Mouse (Mus musculus) thymus, postnatal 14 days (tissue): ENCODE results near the gene Adh1.

Source experiments
- DNase-seq: peaks from one replicate; pipeline ENCODE4 v3.0.0; 2021

Gene Adh1

GRCm38 (mm10) chr3:138291529-138292117, 30.8 kb downstream of the Adh1 start:
- DNase-seq, result no peak

DNA sequence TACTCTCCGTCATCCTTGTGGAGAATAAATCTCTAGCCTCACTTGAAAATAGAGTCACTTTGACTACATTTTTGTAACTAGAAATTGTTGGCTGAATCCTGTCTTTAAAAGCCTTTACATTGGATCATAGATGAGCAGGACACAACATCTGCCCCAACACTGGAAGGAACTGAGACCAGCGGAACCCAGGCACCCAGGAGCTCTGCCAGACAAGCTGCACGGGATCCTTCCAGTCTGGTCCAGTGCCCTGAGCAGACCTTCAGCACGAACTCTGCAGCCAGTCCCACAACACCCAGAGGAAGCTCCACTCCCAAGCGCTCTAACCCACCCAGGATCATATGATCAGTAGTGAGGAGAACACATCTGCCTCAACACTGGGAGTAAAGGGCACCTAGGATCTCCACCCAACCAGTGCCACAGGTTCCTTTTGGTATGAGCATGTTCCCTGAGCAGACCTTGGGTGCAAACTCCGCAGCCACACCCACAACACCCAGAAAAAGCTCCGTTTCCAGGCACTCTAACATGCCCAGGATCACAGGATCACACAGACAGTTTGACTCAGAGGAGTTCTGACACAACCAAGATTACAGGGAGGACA, 32.6 kb downstream of the Adh1 start:
- no peak for DNase-seq

DNA sequence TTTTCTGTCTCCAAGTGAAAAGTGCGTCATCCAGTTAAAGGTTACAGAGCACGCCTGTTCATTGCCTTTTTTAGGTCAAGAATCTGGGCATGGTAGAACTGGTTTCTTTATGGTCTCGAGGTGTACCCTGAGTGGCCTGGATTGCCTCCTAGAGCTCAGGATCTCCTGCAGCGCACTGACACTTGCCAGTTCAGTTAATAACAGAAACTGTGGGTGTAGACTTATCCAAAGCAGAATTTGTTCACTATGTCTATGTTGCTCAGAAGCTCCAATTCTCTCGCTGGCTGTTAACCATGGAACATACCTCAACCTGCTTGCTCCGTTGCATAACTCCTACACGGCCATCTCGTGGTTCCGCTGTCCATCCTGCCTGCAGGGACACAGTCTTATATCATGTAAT, 39.3 kb downstream of the Adh1 start:
- DNase-seq, result no peak

DNA sequence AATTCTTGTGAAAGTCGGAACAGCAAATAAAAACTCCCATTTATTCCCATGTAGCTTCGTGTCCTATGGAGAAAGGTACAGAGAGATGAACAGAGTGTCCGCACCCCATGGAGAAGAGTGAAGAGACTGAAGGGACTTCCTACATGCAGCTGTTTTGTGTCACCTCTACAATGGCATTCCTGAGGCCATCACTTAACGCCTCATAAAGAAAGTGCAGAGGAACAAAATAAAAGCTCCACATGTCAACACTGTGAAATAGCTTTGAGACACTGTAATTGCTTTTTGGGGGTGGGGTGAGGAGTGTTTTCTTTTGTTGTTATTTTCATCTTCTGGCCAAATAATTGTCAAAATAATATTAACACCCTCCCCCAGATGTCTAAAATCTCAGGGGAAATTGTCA, 41.9 kb downstream of the Adh1 start:
- DNase-seq, result no peak

DNA sequence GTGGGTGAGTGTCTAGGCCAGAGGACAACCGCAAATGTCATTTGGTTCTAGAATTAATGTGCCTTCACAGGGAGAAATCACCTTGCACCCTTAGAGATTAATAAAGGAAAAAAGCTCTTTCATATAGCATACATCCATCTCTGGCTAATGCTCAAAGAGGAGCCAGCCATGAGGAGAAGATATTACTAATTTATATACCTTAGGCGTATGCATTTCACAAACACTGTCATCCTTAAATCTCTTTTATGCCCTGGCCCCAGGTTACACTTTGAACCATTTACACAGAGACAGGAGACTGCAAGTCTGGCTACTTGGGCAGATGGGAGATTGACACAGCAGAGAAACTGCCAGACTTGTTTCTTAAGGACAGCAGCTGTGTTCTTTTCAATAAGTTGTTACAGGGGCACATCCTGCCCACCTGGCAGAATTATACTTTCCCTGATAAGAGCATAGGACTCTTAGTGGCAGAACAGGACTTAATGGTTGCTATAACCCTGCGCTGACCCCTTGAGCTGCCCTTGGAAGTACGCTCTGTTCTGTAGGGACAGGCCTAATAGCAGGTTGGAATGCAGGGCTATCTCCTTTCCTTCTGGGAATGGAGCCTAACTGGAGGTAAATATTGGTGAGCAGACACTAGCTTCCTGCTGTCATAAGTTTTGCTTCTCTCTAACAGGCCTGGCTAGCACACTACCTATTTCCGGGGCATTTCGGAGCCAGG, 43.1 kb downstream of the Adh1 start:
- no peak for DNase-seq

- DNase-seq, result no peak
These were observed 43.7 kb downstream of the Adh1 start for GRCm38 (mm10) chr3:138304489-138304871.

DNA sequence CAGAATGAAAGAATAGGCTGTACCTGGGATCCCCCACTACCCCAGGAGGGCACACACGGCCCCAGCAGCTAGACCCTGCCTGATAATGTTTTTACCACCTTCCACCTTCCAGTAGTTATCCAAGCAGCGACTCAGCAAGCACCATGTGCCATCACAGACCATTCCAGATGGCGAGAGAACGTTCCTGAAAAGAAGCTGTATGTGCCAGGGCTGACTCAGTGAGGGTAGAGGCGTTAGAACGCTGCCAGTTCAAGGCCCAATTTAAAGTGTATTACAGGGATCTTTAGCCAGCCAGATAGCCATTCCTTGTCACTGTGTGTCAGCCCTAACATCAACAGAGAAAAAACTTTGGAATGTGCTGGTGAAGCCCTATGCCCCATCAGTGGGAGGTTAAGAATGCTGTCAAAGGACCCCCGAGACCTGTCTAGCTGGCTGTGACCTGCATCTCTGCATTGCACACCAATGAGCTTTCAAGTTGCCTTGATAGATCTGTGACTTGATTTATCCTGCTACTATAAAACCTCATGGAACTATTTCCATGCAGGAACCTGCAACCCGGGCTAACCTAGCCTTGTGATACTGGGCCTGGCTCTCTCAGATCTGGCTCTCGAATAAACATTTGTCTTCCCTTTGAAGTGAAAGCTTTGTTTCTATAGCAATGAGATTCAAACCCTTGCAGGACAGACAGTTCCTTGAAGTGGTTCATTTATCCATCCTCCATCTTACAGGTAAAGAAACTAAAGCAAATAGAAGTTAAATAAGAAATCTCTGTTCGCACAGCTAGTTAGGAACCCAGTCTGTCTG, 44.9 kb downstream of the Adh1 start:
- DNase-seq, result no peak

DNA sequence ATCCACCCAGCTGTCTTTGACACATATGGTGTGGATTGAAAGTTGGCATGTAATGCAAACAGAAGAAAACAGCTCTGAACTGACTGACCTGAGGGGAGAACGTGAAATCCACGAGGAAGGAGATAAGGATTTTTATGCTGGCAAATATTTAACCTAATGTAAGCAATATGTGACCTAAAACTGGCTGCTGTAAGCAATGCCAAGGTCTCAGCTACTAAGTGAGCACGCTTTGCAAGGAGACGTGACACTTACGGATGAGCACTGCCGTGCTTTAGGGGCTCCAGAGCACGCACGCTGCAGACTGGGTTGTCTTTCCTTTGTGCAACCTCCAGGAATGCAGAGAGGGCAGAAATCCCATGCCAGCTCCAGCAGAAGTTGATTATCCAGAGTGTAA, 45.5 kb downstream of the Adh1 start:
- DNase-seq, result no peak

DNA sequence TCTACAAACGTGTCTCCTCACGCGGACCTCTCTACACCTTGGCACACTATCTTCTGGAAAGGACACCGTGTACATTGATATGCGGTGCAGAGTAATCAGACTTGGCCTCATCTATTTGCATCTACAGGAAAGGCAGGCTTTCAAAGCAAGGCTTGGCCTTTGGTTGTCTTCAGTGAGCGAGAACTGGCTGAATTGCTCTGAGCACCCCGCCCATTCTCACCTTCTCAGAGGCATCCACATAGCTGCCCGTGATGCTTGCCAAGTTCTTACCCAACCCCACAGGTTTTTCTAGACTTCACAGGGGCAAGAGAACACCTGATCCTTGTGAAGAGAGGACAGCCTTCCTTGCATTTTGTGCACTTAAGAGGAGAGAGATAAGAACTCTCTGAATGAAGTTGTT, 49.1 kb downstream of the Adh1 start:
- no peak for DNase-seq

DNA sequence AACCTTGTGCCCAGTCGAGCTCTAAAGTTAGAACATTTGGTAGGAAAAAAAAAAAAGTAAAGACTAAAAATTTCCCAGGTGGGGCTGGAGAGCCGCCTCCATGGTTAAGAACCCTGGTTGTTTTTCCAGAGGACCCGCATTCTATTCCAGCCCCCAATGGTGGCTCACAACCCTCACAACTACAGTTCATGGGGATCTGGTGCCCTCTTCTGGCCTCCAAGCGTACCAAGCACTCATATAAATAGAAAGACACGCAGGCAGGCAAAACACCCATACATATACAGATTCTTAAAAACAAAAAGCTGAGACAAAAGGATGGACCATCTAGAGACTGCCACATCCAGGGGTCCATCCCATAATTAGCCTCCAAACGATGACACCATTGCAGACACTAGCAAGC, 50.2 kb downstream of the Adh1 start:
- no peak for DNase-seq

- no peak for DNase-seq
These were observed 52.2 kb downstream of the Adh1 start, which contains the start of gene Adh6a for GRCm38 (mm10) chr3:138312965-138313364. TSS of gene Adh6a (plus strand) at chr3:138313286.

DNA sequence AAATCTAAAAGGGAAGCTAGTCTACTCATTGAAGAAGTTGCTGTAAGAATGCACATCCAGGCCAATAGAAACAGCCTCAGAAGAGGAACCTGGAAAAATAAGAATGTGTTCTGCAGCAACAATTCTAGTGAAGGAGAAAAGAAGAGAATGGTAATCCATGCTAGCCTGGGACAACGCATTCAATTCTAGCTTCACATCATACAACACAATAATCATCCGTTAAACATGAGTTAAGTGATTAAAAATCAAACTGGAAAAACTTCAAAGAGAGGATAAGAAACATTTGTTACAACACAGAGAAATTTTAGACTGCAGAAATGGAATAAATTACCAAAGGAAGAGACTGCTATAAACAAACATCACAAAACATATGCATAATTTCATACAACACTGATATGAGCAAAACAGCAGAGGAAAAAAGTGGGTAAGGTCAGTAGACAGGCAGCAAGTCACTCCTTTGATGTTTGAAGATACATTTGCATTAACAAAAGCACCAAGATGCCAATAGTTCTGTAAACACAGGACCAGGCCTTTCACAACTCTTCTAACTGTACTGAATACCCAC, 56.2 kb downstream of the Adh1 start:
- DNase-seq, result no peak

- DNase-seq, result no peak
These were observed 64.2 kb downstream of the Adh1 start for GRCm38 (mm10) chr3:138325001-138325400.

DNA sequence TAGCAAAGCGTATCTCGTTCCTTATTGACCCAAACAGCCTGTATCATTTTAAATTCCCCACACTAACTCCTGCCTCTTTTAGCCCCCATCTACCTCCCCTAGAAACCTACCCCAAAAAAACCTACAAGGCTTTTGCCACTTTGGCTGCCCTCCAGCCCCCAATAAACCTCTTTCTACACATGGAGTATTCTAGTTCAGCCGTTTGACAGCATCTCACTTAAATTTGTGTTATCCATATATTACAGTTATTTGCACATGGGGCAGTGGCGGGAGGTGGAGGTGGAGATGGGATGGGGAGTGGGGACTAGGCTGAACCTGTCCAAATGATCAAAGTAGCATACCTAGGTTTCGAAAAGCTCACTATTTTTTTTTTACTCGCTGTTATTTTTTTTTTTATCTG, 64.7 kb downstream of the Adh1 start:
- DNase-seq, result no peak

GRCm38 (mm10) chr3:138333910-138334309, 73.1 kb downstream of the Adh1 start:
- DNase-seq, result no peak

GRCm38 (mm10) chr3:138334320-138334719, 73.5 kb downstream of the Adh1 start:
- peak; percentile 6 for DNase-seq

GRCm38 (mm10) chr3:138335566-138335965, 74.8 kb downstream of the Adh1 start:
- DNase-seq, result no peak

DNA sequence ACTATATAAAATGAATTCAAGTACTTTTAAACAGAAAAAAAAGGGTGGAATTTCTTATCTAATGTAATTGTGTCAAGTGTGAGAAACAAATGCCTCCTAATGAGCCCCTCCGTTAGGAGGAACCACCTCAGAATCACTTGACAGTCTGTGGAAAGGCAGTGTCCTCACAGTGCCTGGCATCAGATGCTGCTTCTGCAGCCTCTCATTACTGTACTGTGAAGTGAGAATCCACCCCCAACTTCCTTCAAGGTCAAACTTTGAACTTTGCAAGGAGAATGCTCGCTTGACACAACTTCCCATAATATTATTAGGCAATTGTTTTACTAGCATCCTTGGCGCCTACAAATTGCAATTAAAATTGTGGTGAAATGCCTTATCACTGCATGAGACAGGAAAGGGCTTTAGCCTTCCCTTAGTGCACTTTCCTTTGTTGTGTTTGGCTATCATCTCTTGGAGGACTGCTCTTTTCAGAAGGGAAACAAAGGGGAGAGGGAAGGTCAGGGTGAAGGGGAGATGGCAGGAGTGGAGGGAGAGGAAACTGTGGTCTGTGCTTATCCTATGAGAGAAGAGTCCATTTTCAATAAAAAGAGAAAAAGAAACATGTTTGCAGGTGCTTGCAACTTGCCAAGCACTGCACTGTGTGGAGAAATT, 75.4 kb downstream of the Adh1 start:
- no peak for DNase-seq
